Mouse (Mus musculus) kidney, postnatal 14 days (tissue): ENCODE data around the gene Gabpa.
A peak's percentile ranks its signal among the peaks of the same experiment; 100 is the strongest.

ENCODE experiments used
- DNase-seq: peaks from one replicate; pipeline ENCODE4 v3.0.0; 2022; ENCODE audit warnings: mixed read lengths

Gabpa gene

DNA sequence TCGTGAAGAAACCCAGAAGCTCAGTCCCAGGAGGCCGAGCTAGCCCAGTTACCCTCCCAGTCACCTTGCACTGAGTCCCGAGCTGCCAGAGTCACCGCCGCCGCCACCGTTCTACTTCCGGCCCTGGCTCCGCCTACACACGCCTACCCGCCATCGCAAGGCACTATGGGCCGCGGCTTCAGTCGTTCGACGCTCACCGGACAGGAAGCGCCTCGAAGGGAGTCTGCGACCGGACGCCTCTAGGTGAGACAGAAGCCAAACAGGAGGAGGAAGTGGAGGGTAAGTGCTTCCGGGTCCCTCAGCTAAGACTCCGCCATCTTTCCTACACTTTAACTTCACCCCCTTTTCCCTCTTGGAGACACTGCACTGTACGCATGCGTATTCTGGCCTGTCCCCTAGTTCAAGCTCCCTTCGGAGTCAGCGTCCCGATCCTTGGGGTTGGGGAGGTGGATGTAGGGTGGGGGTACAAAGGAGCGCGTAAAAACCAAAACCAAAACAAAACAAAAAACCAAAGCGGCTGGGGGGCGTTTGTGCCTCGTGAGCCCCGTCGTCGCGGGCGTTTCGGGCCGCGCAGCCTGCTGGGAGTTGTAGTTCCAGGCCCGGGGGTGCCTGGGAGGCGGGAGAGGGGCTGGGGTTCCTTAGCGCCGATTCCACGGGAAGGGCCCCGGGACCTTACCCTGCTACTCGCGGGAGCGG lies at the start of gene Gabpa:
TSS of gene Gabpa (plus strand) at position 181 of the 696 bp plus-strand sequence.
- DNase-seq = peak; percentile 95

DNA sequence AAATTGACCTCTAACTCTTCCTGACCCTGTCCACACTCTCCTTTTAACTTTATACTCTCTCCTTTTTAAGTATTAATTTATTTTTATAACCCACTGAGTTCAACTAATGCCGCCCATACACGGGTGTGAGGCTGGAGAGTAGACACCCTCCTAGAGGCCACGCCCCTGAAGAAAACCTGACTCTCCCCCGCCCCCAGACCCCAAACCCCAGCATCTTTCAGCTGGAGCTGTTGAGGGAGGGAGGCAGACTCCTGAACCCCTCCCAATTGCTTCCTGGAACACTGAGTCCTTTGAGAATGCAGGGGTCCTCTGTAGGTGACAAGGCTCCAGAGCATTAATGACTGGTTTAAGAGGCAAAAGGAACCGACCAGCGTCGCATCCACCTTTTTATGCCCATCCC lies 49.8 kb upstream of the Gabpa start:
- no peak for DNase-seq

GRCm38 (mm10) chr16:84790595-84791165 lies 44.0 kb upstream of the Gabpa start:
- no peak for DNase-seq

DNA sequence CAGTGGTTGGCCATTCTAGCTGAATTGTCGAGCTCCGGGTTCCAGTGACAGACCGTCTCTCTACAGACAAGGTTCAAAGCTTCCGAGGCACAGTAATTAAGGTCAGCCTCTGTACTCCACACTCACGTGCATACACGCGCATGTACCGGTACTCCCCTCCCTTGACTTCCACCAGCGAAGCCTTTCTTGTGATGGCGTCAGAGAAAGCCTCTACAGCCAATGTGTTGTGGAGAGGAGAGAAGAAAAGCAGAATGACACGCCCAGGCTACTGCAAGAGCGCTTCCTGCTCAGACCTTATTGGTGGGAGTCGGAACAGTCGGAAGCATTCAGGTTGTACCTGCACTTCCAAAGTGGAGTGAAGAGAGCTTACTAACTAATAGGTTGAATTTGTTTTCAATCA lies 41.3 kb upstream of the Gabpa start:
- DNase-seq = no peak

DNA sequence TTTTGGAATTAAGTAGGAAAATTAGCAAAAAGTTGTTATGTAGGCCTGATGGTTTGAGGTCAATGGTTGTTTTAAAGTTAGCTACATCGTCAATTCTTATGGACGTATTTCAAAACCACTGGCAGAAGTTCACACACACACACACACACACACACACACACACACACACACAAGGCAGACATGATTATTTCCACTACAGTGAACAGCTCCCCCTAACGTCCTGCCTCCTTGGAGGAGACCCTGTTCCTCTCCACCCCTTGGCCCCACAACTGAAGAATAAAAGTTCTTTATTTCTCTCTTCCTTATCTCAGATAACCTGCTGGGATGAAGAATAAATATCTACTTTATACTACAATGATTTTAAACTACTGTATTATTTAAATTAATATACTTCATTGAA lies 39.4 kb upstream of the Gabpa start:
- no peak for DNase-seq

DNA sequence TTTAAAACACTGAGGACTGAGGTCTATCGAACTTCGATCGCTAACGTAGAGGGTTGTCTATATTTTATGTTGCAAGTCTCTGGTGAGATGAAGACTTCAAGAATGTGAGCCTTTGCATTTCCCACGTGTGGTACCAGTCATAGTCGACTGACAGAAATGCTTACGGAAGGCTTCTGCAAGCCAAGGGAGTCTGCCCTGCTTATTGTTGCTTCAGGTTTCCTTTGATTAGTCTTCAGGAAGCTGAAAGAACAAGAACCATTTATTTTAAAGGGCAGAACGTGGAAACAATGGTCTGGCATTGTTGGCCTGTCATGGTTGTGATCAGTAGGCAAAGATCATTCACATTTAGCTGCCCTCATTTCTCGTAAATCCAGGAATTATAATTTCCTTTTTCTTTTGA lies 38.0 kb upstream of the Gabpa start:
- DNase-seq = no peak

DNA sequence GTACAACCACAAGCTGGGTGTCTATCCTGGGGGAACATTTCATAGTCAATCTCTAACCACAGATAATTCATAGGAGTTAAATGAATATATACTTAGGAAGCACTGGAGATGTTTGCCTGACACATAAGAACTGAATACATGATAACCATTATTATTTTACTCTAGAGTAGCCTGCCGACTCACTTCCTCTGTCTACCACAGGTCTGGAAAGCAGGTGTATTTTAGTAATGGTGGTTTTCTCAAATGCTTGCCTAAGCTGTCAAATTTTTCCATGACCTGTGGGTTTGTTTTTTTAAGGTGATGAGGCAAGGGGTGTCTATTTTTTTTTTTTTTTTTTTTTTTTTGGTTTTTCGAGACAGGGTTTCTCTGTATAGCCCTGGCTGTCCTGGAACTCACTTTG lies 34.7 kb upstream of the Gabpa start:
- DNase-seq = no peak

- DNase-seq = peak; percentile 80
Observed at GRCm38 (mm10) chr16:84802217-84802616, 32.5 kb upstream of the Gabpa start.

DNA sequence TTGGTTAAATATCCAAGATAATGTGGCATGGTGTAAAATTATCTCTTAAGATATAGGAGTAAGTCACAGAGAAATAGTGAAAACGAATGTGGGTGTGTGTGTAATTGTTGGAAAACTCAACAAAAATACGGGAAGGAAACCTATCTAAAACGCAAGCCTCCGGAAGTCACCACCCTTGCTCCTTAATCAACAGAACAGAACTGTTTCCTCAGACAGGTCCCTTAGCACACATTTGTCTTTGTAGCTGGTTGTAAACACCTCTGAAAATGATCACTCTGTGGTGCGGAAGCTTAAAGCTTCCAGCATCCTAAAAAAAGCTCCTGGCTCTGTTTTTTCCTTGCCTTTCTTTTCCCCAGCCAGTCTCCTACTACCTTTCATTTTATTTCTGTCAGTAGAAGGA lies 29.9 kb upstream of the Gabpa start:
- DNase-seq = peak; percentile 42

DNA sequence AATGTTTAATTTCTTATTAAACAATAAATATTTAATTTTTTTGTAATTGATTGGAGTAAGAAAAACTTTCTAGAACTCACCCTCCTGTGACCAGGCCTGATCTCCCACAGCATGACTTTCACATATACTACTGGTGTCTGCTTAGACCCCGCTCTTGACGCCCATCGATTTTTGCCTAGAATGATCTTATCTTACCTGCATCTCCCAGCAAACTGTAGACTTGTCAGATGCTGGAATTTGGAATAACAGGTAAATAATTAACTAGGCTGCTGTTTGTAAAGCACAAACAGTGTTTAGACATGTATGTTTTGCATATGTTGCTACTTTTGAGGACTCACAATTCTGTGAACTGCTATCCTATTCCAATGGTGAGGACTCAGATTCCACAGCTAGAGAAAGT lies 28.6 kb upstream of the Gabpa start:
- DNase-seq = no peak

DNA sequence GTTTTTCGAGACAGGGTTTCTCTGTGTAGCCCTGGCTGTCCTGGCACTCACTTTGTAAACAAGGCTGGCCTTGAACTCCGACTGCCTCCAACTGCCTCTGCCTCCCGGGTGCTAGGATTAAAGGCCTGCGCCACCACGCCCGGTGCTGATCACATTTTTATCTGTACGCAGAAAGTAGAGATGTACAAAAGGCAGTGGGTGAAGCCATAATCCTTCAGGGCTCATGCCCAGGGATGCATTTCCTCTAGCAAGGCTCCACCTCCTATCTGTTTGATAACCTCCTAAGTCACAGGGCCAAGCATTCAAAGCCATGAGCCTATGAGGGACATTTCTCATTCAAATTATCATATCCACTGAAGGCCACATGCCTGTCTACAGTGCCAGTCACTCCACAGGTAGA lies 26.9 kb upstream of the Gabpa start:
- no peak for DNase-seq

- DNase-seq = no peak
Observed at GRCm38 (mm10) chr16:84810254-84810653, 24.5 kb upstream of the Gabpa start.

GRCm38 (mm10) chr16:84813852-84814251 lies 20.9 kb upstream of the Gabpa start:
- no peak for DNase-seq

GRCm38 (mm10) chr16:84814511-84814910 lies 20.2 kb upstream of the Gabpa start:
- no peak for DNase-seq

DNA sequence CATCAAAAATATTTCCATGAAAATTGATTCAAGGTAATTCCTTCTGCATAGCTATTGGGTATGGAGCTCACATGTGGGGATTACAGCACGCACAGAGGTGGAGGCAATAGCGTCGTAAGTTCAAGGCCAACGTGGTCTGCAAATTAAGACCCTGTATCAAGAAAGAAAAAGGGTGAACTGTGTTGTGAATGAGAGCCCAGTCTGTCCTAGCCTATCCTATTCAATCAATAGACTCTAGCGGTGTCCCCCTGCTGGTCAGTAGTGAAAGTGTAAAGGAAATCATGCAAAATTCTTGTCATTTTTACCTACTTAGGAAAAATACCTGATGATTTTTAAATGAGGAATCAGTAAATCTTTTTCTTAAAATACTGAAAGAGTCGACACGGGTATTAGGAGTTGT lies 17.3 kb upstream of the Gabpa start:
- peak; percentile 58 for DNase-seq

- DNase-seq = peak; percentile 85
Observed at GRCm38 (mm10) chr16:84825009-84825408, 9.7 kb upstream of the Gabpa start.

GRCm38 (mm10) chr16:84831696-84832095 lies 3.0 kb upstream of the Gabpa start:
- peak; percentile 52 for DNase-seq

- DNase-seq = no peak
Observed at GRCm38 (mm10) chr16:84832736-84833135, 2.0 kb upstream of the Gabpa start.

- no peak for DNase-seq
Observed at GRCm38 (mm10) chr16:84834344-84834743, 381 bp upstream of the Gabpa start.

DNA sequence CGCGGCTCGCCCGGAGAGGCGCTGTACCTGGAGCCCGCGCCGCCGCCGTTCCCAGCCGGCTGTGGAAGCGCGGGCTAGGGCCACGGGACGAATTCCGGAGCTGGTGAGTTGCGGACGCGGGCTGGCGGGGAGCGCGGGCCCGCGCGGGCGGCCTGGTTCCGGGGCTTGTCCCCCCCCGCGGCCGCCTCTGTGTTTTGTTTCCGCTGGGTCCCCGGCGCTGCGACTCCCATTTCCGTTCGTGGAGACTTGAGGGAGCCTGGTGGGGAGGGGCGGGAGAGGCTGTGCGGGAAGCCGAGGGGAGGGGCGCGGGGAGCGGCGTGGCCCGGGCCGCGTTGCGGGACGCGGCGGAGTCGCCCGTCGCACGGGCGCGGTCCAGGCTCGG lies 707 bp downstream of the Gabpa start, which contains the start of gene Atp5j:
TSS of gene Atp5j (minus strand) at position 185 of the 382 bp plus-strand sequence.
- DNase-seq = peak; percentile 93

DNA sequence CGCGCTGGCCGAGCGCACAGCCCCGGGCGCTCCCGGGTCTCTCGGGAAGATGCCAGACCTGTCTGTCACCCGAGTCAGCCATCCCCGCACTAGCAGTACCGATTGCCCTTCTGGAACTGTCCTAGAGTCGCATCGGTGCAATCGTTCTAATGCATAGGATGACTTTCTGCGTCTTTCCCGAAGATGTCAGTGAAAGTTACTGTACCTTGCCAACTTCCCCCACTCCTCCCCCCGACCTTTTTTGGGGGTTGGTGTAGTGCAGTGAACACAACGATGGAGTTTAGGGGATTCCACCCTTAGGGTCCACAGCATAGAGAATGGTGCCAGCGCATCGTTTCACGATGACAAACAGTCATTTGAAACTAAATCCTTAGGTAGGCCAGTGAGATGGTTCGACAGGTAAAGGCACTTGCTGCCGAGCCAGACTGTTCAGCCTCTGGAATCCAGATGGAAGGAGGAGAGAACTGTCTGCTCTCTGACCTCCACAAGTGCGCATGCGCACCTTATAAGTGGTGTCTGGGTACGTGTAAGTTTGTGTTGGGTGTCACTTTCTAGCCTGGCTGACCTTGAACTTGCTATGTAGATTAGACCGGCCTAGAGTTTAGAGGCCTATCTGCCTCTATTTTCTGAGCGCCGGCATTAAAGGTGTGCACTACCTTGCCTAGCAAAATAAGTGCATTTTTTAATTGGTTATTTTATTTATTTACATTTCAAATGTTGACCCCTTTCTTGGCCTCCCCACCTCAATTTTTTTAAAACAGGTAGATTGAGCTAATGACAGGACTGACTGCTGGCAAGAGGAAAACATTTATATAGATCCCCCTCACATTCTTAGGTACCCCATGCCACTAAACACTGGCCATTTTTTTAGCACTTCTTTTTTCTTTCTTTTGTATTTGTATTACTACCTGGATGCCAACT lies 1.4 kb downstream of the Gabpa start:
- DNase-seq = peak; percentile 82

GRCm38 (mm10) chr16:84838576-84838975 lies 3.9 kb downstream of the Gabpa start:
- DNase-seq = no peak

GRCm38 (mm10) chr16:84853492-84853891 lies 18.8 kb downstream of the Gabpa start:
- DNase-seq = no peak

DNA sequence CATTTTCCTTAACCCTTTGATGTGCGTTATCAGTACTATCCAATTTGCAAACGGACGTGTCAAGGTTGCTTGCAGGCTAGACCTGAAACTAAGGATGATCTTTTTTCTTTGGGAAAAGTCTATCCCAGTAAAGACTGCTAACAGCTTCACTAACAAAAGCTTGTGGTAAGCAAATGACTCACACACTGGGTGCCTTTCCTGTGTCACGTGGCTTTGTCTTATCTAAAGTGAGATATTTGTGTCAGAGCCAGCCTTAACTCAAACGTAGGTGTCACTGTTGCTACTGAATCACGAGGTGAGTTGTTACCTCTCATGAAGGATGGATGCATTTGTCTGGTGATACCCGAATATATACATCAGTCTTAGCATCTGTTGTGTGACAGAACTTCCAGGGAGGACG lies 29.9 kb downstream of the Gabpa start:
- DNase-seq = no peak
